Mouse (Mus musculus) frontal cortex, postnatal 10 days (tissue): ENCODE results near the gene Pak2.
"Not testable (repeated sequence)": the region's sequence is repeated elsewhere in the genome, so short reads cannot be mapped to it uniquely, and the experiment has no call there.

ENCODE experiments used
- DNase-seq, 2 experiments: peaks; one replicate each; pipeline ENCODE4 v3.0.0; 2022; ENCODE audit warnings: low spot score in 2 of 2, mixed read lengths in 1 of 2

Pak2 gene

GRCm38 (mm10) chr16:32091466-32091865 lies 12.3 kb upstream of the Pak2 start:
- DNase-seq, result no peak

GRCm38 (mm10) chr16:32087629-32088443 lies 8.7 kb upstream of the Pak2 start:
- DNase-seq, result no peak

GRCm38 (mm10) chr16:32078408-32078990 lies 643 bp downstream of the Pak2 start:
- no peak for DNase-seq

- DNase-seq, result no peak
Observed at GRCm38 (mm10) chr16:32077648-32078407, 1.3 kb downstream of the Pak2 start.

GRCm38 (mm10) chr16:32076406-32076805 lies 2.7 kb downstream of the Pak2 start:
- DNase-seq, result no peak

- DNase-seq, result no peak
Observed at GRCm38 (mm10) chr16:32075762-32076161, 3.4 kb downstream of the Pak2 start.

- DNase-seq, result not testable (repeated sequence)
Observed at GRCm38 (mm10) chr16:32070070-32070469, 9.1 kb downstream of the Pak2 start.

- DNase-seq, result no peak
Observed at GRCm38 (mm10) chr16:32068389-32069300, 10.5 kb downstream of the Pak2 start.

GRCm38 (mm10) chr16:32066899-32067298 lies 12.2 kb downstream of the Pak2 start:
- no peak for DNase-seq

GRCm38 (mm10) chr16:32063900-32064299 lies 15.2 kb downstream of the Pak2 start:
- DNase-seq, result no peak

GRCm38 (mm10) chr16:32062226-32062625 lies 16.9 kb downstream of the Pak2 start:
- no peak for DNase-seq

- DNase-seq, result no peak
Observed at GRCm38 (mm10) chr16:32059840-32060523, 19.2 kb downstream of the Pak2 start.

- no peak for DNase-seq
Observed at GRCm38 (mm10) chr16:32058817-32059216, 20.3 kb downstream of the Pak2 start.

GRCm38 (mm10) chr16:32042367-32042766 lies 36.8 kb downstream of the Pak2 start:
- no peak for DNase-seq

GRCm38 (mm10) chr16:32019678-32020077 lies 59.5 kb downstream of the Pak2 start:
- no peak for DNase-seq

- no peak for DNase-seq
Observed at GRCm38 (mm10) chr16:32010330-32010729, 68.8 kb downstream of the Pak2 start.

GRCm38 (mm10) chr16:32009913-32010312 lies 69.2 kb downstream of the Pak2 start:
- DNase-seq, result no peak

- DNase-seq, result no peak
Observed at GRCm38 (mm10) chr16:32008529-32009293, 70.4 kb downstream of the Pak2 start.

- no peak for DNase-seq
Observed at GRCm38 (mm10) chr16:32004731-32005130, 74.4 kb downstream of the Pak2 start.
